Mouse (Mus musculus) cerebellum, adult 2 months (tissue): Measurements from ENCODE around the gene Magi2. TPM values are rescaled to one million over a fixed set of nuclear protein-coding genes. Genes with fewer than 3 reads are reported as not detected.
"Not testable (repeated sequence)": the region's sequence is repeated elsewhere in the genome, so short reads cannot be mapped to it uniquely, and the experiment has no call there.

ENCODE experiments used
- DNase-seq, 2 experiments: peaks; one replicate each; pipeline ENCODE4 v3.0.0; 2021
- H3K27ac ChIP-seq: fragments of 200-500 bp; 2 replicates; pipeline ENCODE4 v1.5.1; 2012; ENCODE audit warnings: low read length, control low read depth, inconsistent platforms; ENCODE audit not compliant: insufficient read depth
- H3K27me3 ChIP-seq: fragments of 200-500 bp; 2 replicates; pipeline ENCODE4 v1.6.1; 2012; ENCODE audit warnings: inconsistent platforms, mild to moderate bottlenecking, low read length, moderate library complexity; ENCODE audit not compliant: control insufficient read depth, insufficient read depth
- H3K4me1 ChIP-seq: fragments of 200-500 bp; 2 replicates; pipeline ENCODE4 v1.6.1; 2011; ENCODE audit warnings: low read length; ENCODE audit not compliant: control insufficient read depth, insufficient read depth
- H3K4me3 ChIP-seq: fragments of 200-500 bp; replicated peaks from 2 replicates; pipeline ENCODE3; 2011; ENCODE audit warnings: mild to moderate bottlenecking, low read depth, low read length, control low read depth; ENCODE audit not compliant: insufficient read depth
- CTCF ChIP-seq: fragments of 200-500 bp; IDR thresholded peaks from 2 replicates; pipeline ENCODE4 v1.5.1; 2011; ENCODE audit warnings: low read depth, mild to moderate bottlenecking, control low read depth, low read length, moderate library complexity, borderline replicate concordance; ENCODE audit not compliant: insufficient read depth
- POLR2A ChIP-seq: fragments of 200-500 bp; IDR thresholded peaks from 2 replicates; pipeline ENCODE4 v1.6.1; 2011; ENCODE audit warnings: low read length, control low read depth, borderline replicate concordance; ENCODE audit not compliant: insufficient read depth
- WGBS: fragments of 180-500 bp; shearing (Covaris S2); methylation state at CpG from one replicate; pipeline ENCODE4 v1.1.7; 2018; 5-methylcytosine and 5-hydroxymethylcytosine counted together
- polyA plus RNA-seq: library from polyadenylated mRNA; depleted of rRNA; stranded (reverse); fragments of >200 nt; gene quantifications from 2 replicates; pipeline ENCODE4 v1.2.3, GENCODE M21; 2012

The Magi2 gene
- polyA plus RNA-seq, 1 experiment: 30.1 TPM

- no peaks in the 10 kb centered on the region for H3K27me3 ChIP-seq
- no peaks in the 10 kb centered on the region for H3K4me1 ChIP-seq
- TF ChIP-seq POLR2A (no peak), CTCF (no peak)
- no peak for DNase-seq
- WGBS: 39% methylated on average over 4 of the region's 4 CpGs
- H3K4me3 ChIP-seq: no peak overlapping the region
- no peak overlapping the region for H3K27ac ChIP-seq
These were observed 1493.5 kb downstream of the Magi2 start for GRCm38 (mm10) chr5:20720201-20720900.

- not testable (repeated sequence) for H3K4me1 ChIP-seq, H3K4me3 ChIP-seq, H3K27me3 ChIP-seq, H3K27ac ChIP-seq, DNase-seq
- WGBS: 83% methylated on average over 4 of the region's 4 CpGs
These were observed 1496.4 kb downstream of the Magi2 start for GRCm38 (mm10) chr5:20723226-20723625.

GRCm38 (mm10) chr5:20738795-20739194, 1512.0 kb downstream of the Magi2 start:
- WGBS: 42% methylated on average over 2 of the region's 2 CpGs
- Histone ChIP-seq H3K27me3 (no peaks in the 10 kb centered on the region), H3K4me3 (no peak overlapping the region), H3K4me1 (no peaks in the 10 kb centered on the region; the same call in 1 of the 2 replicates), H3K27ac (no peak overlapping the region)
- TF ChIP-seq CTCF: no peak
- no peak for TF ChIP-seq POLR2A
- DNase-seq: no peak

GRCm38 (mm10) chr5:20741193-20741592, 1514.4 kb downstream of the Magi2 start:
- H3K27me3 ChIP-seq: no peaks in the 10 kb centered on the region
- H3K4me3 ChIP-seq: no peak overlapping the region
- whole genome bisulfite sequencing: 90% methylated on average over 6 of the region's 6 CpGs
- no peaks in the 10 kb centered on the region; the same call in 1 of the 2 replicates for H3K4me1 ChIP-seq
- TF ChIP-seq POLR2A (no peak), CTCF (no peak)
- no peak overlapping the region for H3K27ac ChIP-seq
- DNase-seq: no peak

- 78% methylated on average over 8 of the region's 8 CpGs for WGBS
These were observed 1515.1 kb downstream of the Magi2 start for GRCm38 (mm10) chr5:20741936-20742335.

GRCm38 (mm10) chr5:20748142-20748541, 1521.3 kb downstream of the Magi2 start:
- 47% methylated on average over 4 of the region's 4 CpGs for WGBS
- no peaks in the 10 kb centered on the region for H3K27me3 ChIP-seq
- H3K4me3 ChIP-seq: no peak overlapping the region
- H3K27ac ChIP-seq: no peak overlapping the region
- H3K4me1 ChIP-seq: no peaks in the 10 kb centered on the region
- TF ChIP-seq CTCF: no peak
- TF ChIP-seq POLR2A: no peak
- no peak for DNase-seq

More at GRCm38 (mm10) chr5:20741936-20742335, 1515.1 kb downstream of the Magi2 start:
- no peak for DNase-seq
- no peaks in the 10 kb centered on the region; the same call in 1 of the 2 replicates for H3K4me1 ChIP-seq
- TF ChIP-seq POLR2A (no peak), CTCF (no peak)
- H3K27ac ChIP-seq: no peak overlapping the region
- no peaks in the 10 kb centered on the region for H3K27me3 ChIP-seq
- H3K4me3 ChIP-seq: no peak overlapping the region

- no peak for DNase-seq
- Histone ChIP-seq H3K27me3 (no peaks in the 10 kb centered on the region), H3K27ac (no peak overlapping the region), H3K4me3 (no peak overlapping the region), H3K4me1 (no peaks in the 10 kb centered on the region)
- TF ChIP-seq CTCF (no peak), POLR2A (no peak)
- WGBS: 90% methylated on average over 8 of the region's 8 CpGs
These were observed 1522.0 kb downstream of the Magi2 start for GRCm38 (mm10) chr5:20748856-20749255.

GRCm38 (mm10) chr5:20749535-20749934, 1522.7 kb downstream of the Magi2 start:
- 78% methylated on average over 3 of the region's 3 CpGs for WGBS
- no peaks in the 10 kb centered on the region for H3K27me3 ChIP-seq
- H3K27ac ChIP-seq: no peak overlapping the region
- no peak overlapping the region for H3K4me3 ChIP-seq
- no peak for TF ChIP-seq POLR2A
- no peak for TF ChIP-seq CTCF
- H3K4me1 ChIP-seq: no peaks in the 10 kb centered on the region
- DNase-seq: no peak

- DNase-seq: no peak
- H3K27ac ChIP-seq: no peak overlapping the region
- H3K4me1 ChIP-seq: no peaks in the 10 kb centered on the region
- H3K27me3 ChIP-seq: no peaks in the 10 kb centered on the region
- WGBS: 69% methylated on average over 7 of the region's 7 CpGs
- no peak overlapping the region for H3K4me3 ChIP-seq
- TF ChIP-seq CTCF (no peak), POLR2A (no peak)
These were observed 1524.2 kb downstream of the Magi2 start for GRCm38 (mm10) chr5:20751000-20751399.
